ENCODE assay signal across 8 mouse cellular contexts in genomic region chr2:150665534-150666451, GRCm38 (mm10). TPM values are rescaled to one million over a fixed set of nuclear protein-coding genes. Genes with fewer than 3 reads are reported as not detected.
DNase-seq lines count a peak whose midpoint lies in the region; ATAC-seq and TF ChIP-seq lines count a peak whose summit lies in the region.
"Had no signal": no experiment of that assay in that cellular context is flagged by ENCODE, and none has a peak within 500 bp of the region (broad histone marks: within the 10 kb centered on the region; RNA-seq: fewer than 3 reads in every experiment).

No protein-coding gene starts in this region.

- H3K9ac ChIP-seq in intestine, embryonic 16.5 days (ENCODE audit: low read depth, low read length), result no peak overlapping the region
- H3K9ac ChIP-seq in midbrain, embryonic 15.5 days, result no peak overlapping the region
- H3K9ac ChIP-seq: limb, embryonic 13.5 days had no signal

- no peaks in the 10 kb centered on the region for H3K9me3 ChIP-seq in G1E (replicated peaks)
- no peaks in the 10 kb centered on the region for H3K9me3 ChIP-seq in intestine, embryonic 16.5 days (ENCODE audit: control insufficient read depth, low read length)
- H3K9me3 ChIP-seq in midbrain, embryonic 15.5 days, result no peaks in the 10 kb centered on the region
- H3K9me3 ChIP-seq: limb, embryonic 13.5 days had no signal

- 0 out of 2 replicates have a peak overlapping the region, but pooled peaks have one; percentile 7 for H3K4me2 ChIP-seq in intestine, embryonic 16.5 days (ENCODE audit: low read depth, low read length)
- 0 out of 2 replicates have a peak overlapping the region, but pooled peaks have one; percentile 7 for H3K4me2 ChIP-seq in midbrain, embryonic 15.5 days

- H3K4me3 ChIP-seq in G1E (ENCODE audit: low read depth, low read length), result peak overlapping the region; percentile 65; the same call in 1 of the 2 replicates
- no peak overlapping the region for H3K4me3 ChIP-seq in intestine, embryonic 16.5 days (ENCODE audit: low read length)
- no peak overlapping the region for H3K4me3 ChIP-seq in midbrain, embryonic 15.5 days

- peaks cover 33% of the 10 kb centered on the region for H3K36me3 ChIP-seq in G1E (replicated peaks)
- H3K36me3 ChIP-seq in intestine, embryonic 16.5 days (ENCODE audit: control insufficient read depth, insufficient read depth, low read length), result no peaks in the 10 kb centered on the region
- no peaks in the 10 kb centered on the region for H3K36me3 ChIP-seq in midbrain, embryonic 15.5 days (replicated peaks)
- H3K36me3 ChIP-seq: limb, embryonic 13.5 days had no signal

- WGBS in intestine, embryonic 16.5 days, result 39% methylated on average over 10 of the region's 10 CpGs
- WGBS in midbrain, embryonic 15.5 days, result 51% methylated on average over 10 of the region's 10 CpGs

- no peak for TF ChIP-seq CTCF in G1E (IDR thresholded peaks at IDR 0.05; ENCODE audit: low read depth, low read length)

- peak; percentile 65 for DNase-seq in G1E (ENCODE audit: low spot score)
- DNase-seq in c-Kit-positive CD71-positive TER-119-negative erythroid progenitor cells, embryonic 14.5 days (ENCODE audit: low read depth), result peak; percentile 81
- DNase-seq in Muller cell, postnatal 12 days (ENCODE audit: inconsistent ontology term), result no peak
- DNase-seq in right cerebral cortex, adult 18-20 months, result no peak
- no peak for DNase-seq in right cerebral cortex, postnatal 25 days

- no peaks in the 10 kb centered on the region for H3K27me3 ChIP-seq in G1E (ENCODE audit: insufficient read depth, low read length)
- H3K27me3 ChIP-seq in intestine, embryonic 16.5 days (replicated peaks; ENCODE audit: control insufficient read depth, insufficient read depth, low read length), result no peaks in the 10 kb centered on the region
- 0 out of 2 replicates have a peak, but pooled peaks cover 3% of the 10 kb centered on the region for H3K27me3 ChIP-seq in midbrain, embryonic 15.5 days (replicated peaks)

- H3K4me1 ChIP-seq in G1E (ENCODE audit: insufficient read depth, low read depth, low read length), result peaks cover 77% of the 10 kb centered on the region
- peaks cover 17% of the 10 kb centered on the region for H3K4me1 ChIP-seq in intestine, embryonic 16.5 days (ENCODE audit: control insufficient read depth, insufficient read depth, low read length)
- peaks cover 11% of the 10 kb centered on the region for H3K4me1 ChIP-seq in midbrain, embryonic 15.5 days

- ATAC-seq in G1E (ENCODE audit: extremely low read depth, insufficient number of reproducible peaks, low FRiP score, poor library complexity, severe bottlenecking), result peak; percentile 60
- peak; percentile 34 for ATAC-seq in intestine, embryonic 16.5 days
- ATAC-seq in midbrain, embryonic 15.5 days (replicated peaks), result no peak

- peak overlapping the region; percentile 23 for H3K27ac ChIP-seq in intestine, embryonic 16.5 days (ENCODE audit: low read length)
- H3K27ac ChIP-seq in midbrain, embryonic 15.5 days, result 0 out of 2 replicates have a peak overlapping the region, but pooled peaks have one; percentile 20
- H3K27ac ChIP-seq: limb, embryonic 13.5 days had no signal

RNA-seq across cellular contexts. Expression of gene Acss1, which starts 2.5 kb away (rescaled TPM):
- 121 and 123 TPM in 2 replicates for total RNA-seq in G1E (2014; fragmentation: Nextera tagmentation)
- 67.3 and 75.9 TPM in 2 replicates for total RNA-seq in G1E (2017)
- polyA plus RNA-seq in G1E (2012), result 24.8 and 42.1 TPM in 2 replicates
- polyA plus RNA-seq in intestine, embryonic 16.5 days (2015; fragmentation: Nextera tagmentation; extraction: Ambion mirVana), result 35.3 and 37.7 TPM in 2 replicates
- 16.7 and 20.9 TPM in 2 replicates for polyA plus RNA-seq in midbrain, embryonic 15.5 days (2015; fragmentation: Nextera tagmentation; extraction: Ambion mirVana)

RNA-seq across cellular contexts. Expression of gene Vsx1, which starts 23.4 kb away (rescaled TPM):
- total RNA-seq in G1E (2014; fragmentation: Nextera tagmentation) (not detected in 2 replicates), G1E (2017) (0.05 TPM in 1 of 2 replicates, not detected in the other)
- not detected in 2 replicates for polyA plus RNA-seq in G1E (2012)
- not detected in 2 replicates for polyA plus RNA-seq in intestine, embryonic 16.5 days (2015; fragmentation: Nextera tagmentation; extraction: Ambion mirVana)
- polyA plus RNA-seq in midbrain, embryonic 15.5 days (2015; fragmentation: Nextera tagmentation; extraction: Ambion mirVana), result 0.04 and 0.06 TPM in 2 replicates

RNA-seq across cellular contexts. Expression of gene Apmap, which starts 57.4 kb away (rescaled TPM):
- total RNA-seq in G1E (2014; fragmentation: Nextera tagmentation) (15.1 and 17.0 TPM in 2 replicates), G1E (2017) (31.5 and 32.3 TPM in 2 replicates)
- polyA plus RNA-seq in G1E (2012), result 37.7 and 55.2 TPM in 2 replicates
- 38.8 and 42.9 TPM in 2 replicates for polyA plus RNA-seq in intestine, embryonic 16.5 days (2015; fragmentation: Nextera tagmentation; extraction: Ambion mirVana)
- 39.5 and 42.1 TPM in 2 replicates for polyA plus RNA-seq in midbrain, embryonic 15.5 days (2015; fragmentation: Nextera tagmentation; extraction: Ambion mirVana)

Comparison
In these comparisons a context has a peak if more than half of its experiments do, and no peak if none do; other contexts are left out.
1. DNase-seq: peak in G1E (single experiment) and c-Kit-positive CD71-positive TER-119-negative erythroid progenitor cells, embryonic 14.5 days (single experiment); none in Muller cell, postnatal 12 days (single experiment), right cerebral cortex, adult 18-20 months (single experiment) and right cerebral cortex, postnatal 25 days (single experiment).